Mouse (Mus musculus) frontal cortex, postnatal 36 days (tissue): Measurements from ENCODE around the gene Rasal1.

Experiments used
- DNase-seq, 2 experiments: peaks; one replicate each; pipeline ENCODE4 v3.0.0; 2022; ENCODE audit warnings: low spot score in 2 of 2

Rasal1 gene

DNA sequence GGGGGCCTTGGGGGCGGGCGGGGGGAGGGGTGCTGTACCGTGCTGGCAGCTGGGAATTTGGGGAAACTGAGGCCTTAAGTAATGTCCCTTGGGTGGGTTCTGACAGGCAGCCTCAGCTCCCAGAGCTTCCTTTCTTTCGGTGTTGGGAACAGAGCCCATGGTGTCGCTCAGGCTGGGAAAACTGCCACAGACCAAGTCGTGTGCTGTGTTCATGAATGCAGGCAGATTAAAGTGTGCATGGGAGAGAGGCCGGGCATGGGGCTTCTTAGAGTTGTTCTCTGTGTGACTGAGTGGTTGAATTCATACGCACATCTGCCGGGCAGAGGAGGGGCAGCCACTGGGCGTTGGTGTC is 26.8 kb upstream of the Rasal1 start:
- peak in 1 of 2 experiments; percentile 50 for DNase-seq

DNA sequence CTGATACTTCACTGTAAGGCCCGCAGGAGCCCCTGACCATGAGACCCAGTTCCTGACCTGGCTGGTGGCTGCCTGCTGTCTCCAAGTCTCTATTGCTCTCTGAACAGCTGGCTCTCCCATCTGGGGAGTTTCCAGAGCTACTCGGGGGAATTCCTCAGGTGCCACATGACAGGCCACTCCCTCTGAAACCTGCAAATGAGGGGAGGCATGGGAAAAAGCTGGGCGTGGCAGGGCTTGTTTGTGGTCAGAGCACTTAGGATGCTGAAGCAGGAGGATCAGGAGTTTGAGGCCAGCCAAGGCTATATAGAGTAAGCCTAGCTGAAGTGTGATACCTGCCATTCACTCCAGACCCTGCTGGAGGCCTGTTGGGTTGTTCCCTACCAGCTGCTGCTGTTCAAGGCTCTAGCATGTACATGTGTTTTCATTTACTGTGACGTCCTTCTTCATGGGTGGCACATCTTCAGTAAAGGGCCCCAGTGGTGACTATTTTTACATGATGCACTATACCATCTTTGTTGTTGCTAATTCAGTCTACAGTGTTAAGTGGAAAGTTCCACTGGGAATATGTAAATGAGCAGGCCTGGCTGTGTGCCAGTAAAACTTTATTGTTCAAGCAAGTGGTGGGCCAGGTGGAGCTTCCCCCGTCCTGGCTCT is 26.3 kb upstream of the Rasal1 start:
- no peak for DNase-seq

DNA sequence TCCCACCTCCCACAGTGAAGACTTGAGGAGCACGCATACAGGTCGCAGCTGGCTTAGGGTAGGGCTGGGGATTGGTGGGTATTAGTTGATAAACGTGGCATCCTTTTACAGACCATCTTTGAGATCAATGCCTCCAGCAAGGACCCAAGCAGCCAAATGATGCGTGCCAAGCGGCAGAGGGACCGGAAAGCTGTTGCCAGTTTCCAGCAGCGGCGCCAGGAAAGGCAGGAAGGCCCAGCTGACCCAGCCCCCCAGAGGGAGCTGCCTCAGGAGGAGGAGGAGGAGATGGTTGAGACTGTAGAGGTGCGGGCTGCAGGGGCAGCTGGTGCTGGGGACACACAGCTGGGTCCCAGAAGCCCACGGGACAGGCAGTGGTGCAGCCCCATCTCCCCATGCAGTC is 24.2 kb upstream of the Rasal1 start:
- no peak for DNase-seq

DNA sequence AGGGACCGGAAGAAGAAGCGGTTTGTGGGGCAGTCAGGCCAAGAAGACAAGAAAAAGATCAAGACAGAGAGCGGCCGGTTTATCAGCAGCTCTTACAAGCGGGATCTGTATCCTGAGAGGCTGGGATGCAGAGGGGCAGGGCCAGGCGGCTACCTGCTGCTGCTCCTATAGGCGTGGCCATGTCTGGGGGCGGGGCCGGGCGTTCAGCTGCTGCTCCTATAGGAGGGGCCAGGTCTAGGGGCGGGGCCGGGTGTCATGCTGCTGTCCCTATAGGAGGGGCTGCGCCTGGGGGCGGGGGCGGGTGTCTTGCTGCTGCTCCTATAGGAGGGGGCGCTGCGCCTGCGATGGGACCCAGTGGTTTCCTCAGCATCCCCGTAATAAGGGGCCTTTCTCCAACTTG is 22.2 kb upstream of the Rasal1 start:
- no peak for DNase-seq

DNA sequence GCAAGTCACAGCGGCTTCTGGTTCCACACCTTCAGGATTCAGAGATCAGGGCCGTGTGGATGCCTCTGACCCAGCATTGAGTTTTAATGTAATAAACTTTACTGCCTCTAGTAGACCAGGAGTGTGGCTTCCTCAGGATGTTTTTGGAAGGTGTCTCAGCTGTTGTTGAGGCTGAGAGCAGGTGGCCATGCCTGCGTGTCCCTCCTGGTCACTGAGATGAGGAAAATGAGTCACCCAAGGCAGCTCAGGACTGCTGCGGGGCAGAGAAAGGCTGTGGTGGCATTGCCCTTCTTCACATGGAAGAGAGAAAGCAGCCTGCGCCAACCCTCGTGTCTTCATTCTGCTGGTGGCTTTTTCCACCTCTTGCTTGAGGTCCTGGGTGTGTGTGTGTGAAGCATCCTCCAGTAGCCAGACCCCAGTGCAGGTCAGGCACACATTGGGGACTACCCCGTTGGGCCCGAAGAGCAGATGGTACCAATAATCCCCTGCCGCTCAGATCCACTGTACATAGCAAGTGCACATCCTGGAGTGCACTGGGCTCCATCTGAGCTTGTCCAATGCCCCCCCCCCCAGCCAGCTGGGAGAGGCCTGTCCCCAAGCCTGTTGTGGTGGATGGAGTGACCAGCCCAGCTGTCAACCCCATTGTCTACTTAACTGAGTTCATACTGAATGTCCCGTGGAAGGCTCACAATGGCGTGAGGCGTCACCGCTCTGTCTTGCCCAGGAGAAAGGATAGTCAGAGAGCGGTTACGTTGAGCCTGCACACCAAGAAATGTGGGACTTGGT is 20.9 kb upstream of the Rasal1 start:
- DNase-seq, result no peak

DNA sequence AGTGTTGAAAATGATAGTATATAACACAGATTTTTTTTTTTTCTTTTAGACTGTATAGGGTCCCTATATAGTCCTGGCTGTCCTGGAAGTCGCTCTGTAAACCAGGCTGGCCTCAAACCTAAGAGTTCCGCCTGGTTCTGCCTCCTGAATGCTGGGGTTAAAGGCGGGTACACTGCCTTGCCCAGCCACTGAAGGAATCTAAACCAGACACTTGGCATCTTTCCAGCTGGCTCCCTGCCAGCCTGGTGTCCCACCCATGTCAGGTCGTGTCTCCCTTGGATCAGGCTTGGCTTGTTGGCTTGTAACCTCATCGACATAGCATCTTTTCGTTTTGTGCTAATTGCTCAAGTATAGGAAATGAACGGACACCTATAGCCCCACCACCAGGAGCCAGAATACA is 20.0 kb upstream of the Rasal1 start:
- no peak for DNase-seq

DNA sequence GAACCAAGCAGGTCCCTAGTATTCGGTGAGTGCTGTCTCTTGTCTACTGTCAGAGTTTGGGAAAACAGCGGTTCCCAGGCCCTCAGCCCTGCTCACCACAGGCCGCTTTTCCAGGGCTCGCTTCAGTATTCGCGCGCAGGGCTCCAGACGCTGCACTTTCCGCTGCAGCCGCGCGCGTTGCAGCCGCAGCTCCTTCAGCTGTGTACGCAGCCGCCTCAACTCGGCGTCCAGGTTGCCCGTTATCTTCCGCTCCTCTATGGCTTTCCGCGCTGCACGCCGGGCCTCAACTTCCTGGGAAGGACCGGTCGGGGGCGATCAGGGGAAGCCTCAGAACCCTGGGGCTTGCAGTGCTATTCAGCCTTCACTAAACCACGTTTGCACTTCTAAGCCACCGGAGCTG is 17.5 kb upstream of the Rasal1 start:
- DNase-seq, result no peak

DNA sequence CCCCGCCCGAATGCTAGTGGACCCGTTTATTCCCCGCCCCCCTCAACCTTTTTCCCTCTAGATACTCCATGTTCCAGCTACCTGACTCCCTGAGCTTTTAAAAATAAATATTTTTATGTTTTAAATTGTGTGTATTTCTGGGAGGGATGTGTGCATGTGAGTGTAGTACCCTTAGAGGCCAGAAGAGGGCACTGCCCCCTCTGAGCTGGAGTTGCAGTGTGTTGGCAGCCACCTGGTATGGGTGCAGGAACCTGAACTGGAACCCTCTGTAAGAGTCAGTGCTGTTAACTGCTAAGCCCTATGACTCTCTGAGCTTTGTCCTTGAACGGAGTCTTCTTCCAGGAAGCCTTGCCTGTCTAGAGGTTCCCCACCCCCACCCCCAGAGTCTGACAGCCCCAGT is 16.7 kb upstream of the Rasal1 start:
- DNase-seq, result no peak

DNA sequence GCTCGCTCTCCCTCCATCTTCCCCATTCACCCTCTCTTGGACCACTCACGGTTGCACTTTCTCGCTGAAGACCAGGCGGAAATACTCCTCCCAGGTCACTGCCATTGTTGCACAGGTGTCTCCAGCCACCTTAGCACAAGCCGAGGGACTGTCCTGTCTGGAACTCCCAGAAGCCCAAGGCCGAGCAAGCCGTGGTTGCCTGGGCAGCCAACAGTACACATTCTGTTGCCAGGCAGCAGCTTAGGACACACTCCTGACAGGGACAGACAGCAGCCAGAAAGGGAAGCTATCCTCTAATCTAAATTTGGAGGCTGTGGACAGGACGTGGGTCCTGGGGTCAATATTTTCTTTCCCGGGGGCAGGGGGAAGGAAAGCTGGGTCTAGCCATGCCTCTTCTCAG is 14.5 kb upstream of the Rasal1 start, which contains the start of gene Cfap73:
Cfap73 (minus strand) TSS at position 105 of the 400 bp plus-strand sequence.
- no peak for DNase-seq

DNA sequence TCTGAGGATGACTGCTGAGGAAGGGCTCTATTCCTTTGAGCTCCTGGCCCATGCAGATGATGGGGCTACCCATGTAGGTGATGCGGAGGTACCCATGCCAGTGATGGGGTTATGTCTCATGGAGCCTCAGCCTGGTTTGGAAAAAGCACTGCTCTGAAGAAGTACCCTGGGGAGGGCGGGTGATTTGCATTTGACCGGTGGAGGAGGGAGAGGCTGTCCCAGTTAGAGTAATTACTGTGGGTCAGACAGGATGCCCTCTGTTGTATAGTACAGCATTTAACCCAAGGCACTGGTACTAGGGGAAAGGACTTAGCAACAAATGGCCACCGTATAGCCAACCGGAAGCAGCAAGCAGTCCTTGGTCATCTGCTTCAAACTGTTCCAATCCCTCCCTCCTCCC is 13.8 kb upstream of the Rasal1 start:
- no peak for DNase-seq

DNA sequence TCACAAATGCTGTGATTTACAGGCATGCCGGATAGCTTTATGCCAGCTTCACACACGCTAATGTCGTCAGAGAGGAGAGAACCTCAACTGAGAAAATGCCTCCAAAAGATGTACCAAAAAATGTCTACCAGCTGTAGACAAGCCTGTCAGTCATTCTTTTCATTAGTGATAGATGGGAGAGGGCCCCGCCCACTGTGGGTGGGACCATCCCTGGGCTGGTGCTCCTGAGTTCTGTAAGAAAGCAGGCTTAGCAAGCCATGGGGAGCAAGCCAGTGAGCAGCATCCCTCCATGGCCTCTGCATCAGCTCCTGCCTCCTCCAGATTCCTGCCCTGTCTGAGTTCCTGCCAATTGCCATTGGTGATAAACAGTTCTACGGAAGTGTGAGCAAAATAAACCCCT is 13.0 kb upstream of the Rasal1 start:
- no peak for DNase-seq

DNA sequence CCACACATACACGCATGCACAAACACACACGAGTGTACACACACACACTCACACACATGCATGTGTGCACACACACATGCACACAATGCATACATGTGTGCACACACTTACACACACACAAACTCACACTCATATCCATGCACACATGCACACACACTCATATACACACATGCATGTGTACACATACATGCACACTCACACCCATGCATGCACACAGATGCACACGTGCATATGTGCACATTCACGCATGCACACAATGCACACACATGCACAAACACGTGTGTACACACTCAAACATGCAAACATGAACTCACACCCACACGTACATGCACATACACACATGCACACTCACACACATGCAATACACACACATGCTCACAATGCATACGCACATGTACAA is 8.5 kb upstream of the Rasal1 start:
- DNase-seq, result no peak

DNA sequence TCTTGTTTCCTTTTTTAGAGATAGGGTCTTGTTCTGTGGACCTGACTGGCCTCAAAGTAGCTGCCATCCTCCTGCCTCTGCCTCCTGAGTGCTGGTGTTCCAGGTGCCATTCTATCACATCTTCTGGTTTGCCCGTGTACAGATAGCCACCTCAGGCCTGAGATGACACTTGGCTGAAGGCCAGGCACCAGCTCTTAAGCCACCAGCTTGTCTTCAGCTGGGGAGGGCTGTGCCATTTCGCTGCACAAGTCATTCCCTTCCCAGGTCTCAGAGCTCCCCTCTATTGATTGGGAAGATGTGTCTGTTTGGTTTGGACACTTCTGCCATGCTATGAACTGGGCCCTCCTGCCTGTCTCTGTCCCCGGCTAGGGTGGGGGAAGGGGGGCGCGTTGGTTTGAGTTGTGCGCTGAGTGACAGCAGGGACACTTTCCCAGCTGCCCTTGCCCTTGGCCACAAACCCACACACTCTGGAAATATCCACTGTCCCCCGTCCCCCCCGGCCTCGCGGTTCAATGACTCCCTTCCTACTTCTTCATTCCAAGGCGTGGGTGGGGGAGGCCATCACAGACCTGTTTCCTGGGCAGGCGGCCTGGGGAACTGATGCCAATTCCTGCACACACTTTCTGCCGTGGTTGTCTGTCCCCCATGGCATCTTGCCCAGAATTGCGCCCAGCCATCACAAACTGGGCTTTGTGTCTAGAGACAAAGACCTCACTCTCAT is 5.1 kb upstream of the Rasal1 start:
- DNase-seq, result no peak

DNA sequence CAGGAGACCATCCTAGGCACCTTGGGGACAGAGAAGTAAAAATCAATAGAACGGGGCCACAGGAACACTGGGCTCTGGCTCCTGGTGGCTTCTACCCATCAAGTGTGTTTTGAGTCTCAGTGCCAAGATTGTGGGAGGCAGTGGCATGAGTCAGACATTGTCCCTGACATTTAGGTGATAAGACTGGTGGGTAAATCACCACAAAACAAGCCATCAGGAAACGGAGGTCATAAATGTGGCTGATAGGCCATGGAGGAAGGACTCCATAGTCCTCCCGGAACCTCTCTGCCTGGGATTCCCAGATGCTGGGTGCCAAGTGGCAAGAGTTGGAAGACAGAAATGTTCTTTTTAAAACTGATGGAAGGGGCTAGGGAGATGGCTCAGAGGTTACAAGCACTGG is 4.4 kb upstream of the Rasal1 start:
- DNase-seq, result no peak

DNA sequence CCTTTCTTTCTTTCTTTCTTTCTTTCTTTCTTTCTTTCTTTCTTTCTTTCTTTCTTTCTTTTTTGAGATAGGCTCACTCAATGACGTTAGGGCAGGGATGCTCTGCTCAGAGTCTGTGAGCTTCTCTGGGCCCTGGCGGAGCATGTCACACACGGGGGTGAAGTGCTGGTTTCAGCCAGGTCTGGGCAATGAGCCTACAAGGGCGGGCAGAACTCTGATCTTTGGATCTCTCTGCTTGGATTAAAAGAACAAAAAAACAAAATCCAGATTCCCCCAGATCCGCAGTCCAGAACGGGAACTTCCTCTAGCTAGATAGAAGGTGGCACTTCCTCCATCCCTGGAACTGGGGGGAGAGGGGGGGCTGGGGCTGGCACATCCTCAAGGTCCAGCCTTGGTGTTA is 2.8 kb upstream of the Rasal1 start:
- DNase-seq, result no peak

DNA sequence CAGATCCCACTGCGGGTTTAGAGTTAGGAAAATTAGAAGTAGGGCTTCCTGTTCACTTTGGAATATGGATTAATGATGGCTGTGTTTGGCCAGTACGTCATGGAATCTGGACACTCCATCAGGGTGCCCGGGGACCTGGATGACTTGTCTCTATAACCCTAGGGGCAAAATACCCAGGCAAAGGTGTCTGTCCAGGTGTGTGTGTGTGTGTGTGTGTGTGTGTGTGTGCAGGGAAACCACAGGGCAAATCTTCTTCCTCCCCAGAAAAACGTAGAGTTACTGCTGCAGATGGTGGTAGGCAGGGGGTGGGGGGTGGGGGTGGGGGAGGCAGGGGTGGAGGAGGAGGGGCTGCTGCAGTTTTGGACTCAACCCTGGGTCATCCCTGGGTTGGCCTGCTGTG is 1.3 kb upstream of the Rasal1 start:
- no peak for DNase-seq

DNA sequence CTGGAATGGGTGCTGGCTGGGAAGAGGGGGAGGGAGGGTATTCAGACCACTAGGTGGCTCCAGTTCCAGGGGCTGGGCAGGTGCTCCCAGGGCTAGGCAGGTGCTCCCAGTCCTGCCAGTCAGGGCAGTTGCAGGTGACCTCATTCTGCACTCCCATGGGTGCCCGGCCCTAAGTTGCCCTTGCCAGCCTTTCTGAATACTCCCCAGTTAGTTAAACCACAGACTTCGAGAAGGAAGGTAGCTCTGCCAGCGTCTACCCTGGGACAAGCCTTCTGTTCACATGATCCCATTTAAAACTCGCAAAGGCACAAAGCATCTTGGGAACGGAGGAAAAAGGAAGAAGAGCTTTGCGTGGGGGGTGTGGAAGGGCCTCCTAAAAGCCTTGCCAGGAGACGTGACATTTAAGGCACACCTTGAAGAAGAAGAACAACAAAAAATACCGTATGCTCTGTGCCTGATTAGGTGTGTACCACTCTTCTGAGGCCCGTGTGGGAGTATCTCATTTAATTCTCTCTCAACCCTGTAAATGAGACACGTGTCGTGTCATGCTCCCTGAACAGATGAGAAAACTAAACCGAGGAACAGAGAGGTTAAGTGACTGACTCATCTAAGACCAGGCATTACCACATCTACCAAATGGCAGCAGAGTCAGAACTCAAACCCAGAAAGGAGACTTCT is 659 bp upstream of the Rasal1 start:
- DNase-seq, result peak; percentile 43 to 58

DNA sequence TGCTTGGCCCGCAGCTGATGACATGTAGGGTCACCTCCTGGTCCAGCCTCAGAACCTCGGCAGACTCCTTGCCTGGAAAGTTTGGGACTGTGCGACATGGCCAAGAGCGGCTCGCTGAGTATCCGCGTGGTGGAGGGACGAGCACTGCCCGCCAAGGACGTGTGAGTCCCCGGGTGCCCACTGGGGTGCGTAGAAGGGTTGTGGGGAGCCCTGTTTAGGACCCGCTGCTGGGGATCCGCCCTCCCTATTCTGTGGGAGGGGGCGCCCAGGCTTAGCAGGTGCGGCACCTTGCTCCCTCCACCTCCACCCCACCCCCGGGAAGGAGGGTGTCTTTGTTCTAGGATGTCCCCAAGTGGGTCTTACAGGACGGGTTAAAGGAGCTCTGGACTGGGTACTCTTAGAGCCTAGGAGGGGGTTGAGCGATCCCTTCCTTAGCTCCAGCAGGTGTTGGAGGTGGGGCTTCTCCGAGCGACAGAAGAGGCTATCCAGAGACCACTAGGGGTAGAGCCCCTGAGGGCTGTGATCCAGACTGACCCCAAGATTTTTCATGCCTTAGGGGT is 842 bp downstream of the Rasal1 start:
- peak; percentile 41 to 46 for DNase-seq

DNA sequence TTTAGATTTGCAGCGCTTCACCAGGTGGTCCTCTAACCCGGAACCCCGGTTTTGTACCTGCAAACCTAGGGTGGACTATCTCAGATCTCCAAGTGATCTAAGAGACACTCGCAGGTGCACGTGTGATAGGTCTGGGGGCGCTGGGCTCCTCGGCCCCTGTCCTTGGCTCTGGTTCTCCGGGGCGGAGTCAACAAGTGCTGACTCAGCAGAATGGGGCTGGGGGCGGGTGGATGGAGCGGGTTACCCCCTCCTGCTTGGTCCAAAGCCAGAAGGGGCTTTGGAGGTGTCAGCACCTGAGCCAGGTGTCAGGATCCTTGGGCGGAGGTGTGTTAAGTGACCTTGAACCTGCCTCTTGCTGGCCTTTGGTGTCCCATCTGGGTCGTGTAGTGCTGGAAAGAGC is 1.3 kb downstream of the Rasal1 start:
- DNase-seq, result no peak

DNA sequence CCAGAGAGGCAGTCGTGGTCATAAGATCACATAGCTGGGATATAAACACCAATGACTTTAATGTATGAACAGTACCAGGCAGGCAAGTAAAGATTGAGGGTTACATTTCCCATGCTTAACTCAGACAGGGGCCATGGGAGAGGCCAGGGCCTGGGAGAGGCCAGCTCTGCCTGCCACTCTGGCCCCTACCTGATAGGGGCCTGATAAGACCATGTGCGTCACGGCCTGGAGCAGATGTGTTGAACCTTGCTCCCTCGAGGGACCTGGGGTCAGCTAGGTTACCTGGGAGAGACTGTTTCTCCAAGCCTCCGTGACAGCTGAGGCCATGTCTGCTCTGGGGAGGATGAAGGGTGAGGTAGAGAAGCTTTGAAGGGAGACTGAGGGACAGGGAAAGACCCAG is 2.6 kb downstream of the Rasal1 start:
- DNase-seq, result no peak

DNA sequence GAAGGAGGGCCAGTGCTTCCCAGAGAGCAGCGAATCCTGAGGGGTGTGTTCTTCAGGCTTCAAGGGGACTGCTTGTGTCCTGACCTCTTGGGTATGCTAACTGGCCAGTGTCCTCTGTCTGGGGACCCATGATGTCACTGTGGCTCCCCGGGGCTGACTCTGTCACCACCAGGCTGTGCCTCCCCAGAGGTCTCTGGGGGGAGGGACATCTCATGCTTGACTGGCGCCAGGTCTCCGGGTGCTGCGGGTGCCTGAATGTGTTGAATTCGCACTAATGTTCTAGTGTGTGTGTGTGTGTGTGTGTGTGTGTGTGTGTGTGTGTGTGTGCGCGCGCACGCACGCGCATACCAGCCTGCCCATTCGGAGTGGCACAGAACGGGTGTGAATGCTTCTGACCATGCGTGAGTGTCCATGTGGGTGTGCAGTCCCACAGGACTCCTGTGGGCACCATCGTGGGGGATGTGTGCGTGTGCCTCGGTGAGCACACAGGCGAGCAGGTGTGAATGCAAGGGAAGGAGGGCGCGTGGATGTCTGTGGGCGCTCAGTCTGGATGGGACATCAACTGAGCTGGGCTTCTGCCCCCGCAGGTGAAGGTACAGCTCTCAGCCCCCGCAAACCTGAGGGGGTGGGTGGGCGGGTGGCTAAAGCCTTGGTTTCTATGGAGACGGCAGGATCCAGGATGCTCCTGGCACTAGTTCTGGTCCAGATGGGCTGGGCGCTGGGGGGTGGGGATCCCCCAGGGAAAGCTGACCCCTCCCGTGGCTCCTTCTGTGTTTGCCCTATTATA is 4.5 kb downstream of the Rasal1 start:
- DNase-seq, result no peak
